Mouse (Mus musculus): ENCODE results near the gene Acot8. TPM values are rescaled to one million over a fixed set of nuclear protein-coding genes. Genes with fewer than 3 reads are reported as not detected.

Gene Acot8
- 57.2 to 73.3 TPM (median 63.9 TPM) in 4 replicates for total RNA-seq (2023; ENCODE audit: inconsistent age)

GRCm38 (mm10) chr2:164804533-164805331 is at the start of gene Acot8, which contains the start of gene Zswim3:
Gene Acot8 (minus strand): TSS chr2:164804882.
Gene Zswim3 (plus strand): TSS chr2:164805098.

DNA sequence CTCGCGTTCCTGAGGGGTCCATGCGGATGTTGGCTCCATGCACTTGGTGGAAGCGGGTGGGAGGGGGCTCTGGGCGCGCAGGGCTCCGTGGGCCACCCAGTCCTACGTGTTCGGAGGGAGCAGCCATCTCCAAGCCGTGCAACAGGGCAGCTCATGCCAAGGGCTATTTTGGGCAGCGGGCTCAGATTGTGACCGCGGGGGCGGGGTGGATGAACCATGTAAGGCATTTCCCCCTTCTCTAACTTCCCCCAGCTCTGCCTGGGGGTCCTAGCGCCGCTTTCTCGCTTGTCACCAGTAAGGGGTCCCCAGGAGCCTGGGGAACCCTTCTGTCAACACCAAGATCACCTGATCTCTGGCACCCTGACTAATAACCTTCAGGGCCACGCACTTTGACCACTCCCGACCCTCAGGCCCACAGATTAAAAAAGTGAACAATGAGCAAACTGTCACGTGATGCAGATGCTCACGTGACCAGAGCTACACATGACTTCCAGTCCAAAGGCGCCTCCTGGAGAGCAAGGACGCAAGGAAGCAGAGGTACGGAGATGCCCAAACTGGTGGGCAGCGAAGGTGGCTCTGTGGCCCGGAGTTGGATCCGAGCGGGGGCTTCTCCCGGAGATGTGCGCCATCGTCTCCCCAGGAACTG is 28.8 kb upstream of the Acot8 start, which contains the start of gene Neurl2:
Gene Neurl2, minus strand, starts transcription at position 143 of the 646 bp plus-strand sequence.

GRCm38 (mm10) chr2:164832748-164833301 is 28.1 kb upstream of the Acot8 start, which contains the start of gene Ctsa:
Gene Ctsa (plus strand): TSS chr2:164832873.

DNA sequence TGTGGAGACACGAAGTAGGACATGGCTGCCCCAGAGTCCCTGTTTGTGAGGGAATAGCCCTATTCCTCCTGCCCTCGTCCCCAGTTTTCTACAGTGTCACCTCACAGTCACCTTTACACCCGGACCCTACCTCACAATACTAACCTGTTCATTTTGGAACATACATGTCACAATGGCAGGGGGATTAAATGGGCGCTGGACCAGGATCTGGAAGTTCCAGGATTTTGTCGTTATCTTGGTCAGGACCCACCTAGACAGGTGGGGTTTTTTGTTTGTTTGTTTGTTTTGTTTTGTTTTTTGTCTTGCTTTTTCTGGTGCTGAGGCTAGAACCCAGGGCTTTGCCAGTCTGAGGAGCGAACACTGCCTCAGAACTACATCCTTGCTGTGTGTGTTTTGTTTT is 23.8 kb upstream of the Acot8 start, which contains the start of gene Spata25:
Gene Spata25, minus strand, starts transcription at position 101 of the 400 bp plus-strand sequence.

GRCm38 (mm10) chr2:164822636-164823165 is 18.0 kb upstream of the Acot8 start, which contains the start of gene Zswim1:
Gene Zswim1 (plus strand): TSS chr2:164822686.

GRCm38 (mm10) chr2:164785481-164786387 is 18.9 kb downstream of the Acot8 start, which contains the start of gene Snx21:
Gene Snx21 (plus strand): TSS chr2:164785823.

DNA sequence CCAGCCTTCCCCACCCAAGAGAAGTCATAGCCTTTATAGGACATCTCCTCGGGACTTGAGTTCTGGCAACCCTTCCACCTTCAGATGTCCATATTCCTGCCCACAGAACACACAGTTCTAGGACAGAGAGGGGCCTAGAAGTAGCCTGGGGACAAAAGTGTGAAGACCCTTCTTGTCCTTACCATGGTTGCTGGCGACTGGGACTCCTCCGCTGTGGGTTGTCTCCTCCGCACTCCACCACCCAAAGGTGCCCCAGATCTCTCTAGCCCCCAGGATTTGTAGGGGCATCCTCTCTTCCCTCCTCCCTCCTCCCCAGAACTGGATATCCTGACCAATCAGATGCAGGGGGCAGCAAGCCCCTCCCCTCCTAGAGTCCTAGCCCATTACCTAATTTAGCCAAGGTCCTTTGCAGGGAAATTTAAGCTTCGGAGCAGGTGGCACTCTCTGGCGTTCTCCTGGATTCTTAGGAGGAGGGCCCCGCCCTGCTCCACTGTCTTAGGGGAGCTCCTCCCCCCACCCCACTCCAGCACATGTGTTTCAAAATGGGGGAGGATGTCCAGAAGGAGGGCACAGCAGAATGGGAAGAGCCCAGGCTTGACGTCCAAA is 25.1 kb downstream of the Acot8 start, which contains the start of gene Tnnc2:
Gene Tnnc2, minus strand, starts transcription at position 487 of the 606 bp plus-strand sequence.

GRCm38 (mm10) chr2:164769258-164770037 is 35.2 kb downstream of the Acot8 start, which contains the start of gene Ube2c:
Gene Ube2c (plus strand): TSS chr2:164769898.

GRCm38 (mm10) chr2:164745843-164746479 is 58.7 kb downstream of the Acot8 start, which contains the start of the genes Wfdc3 and Dnttip1:
Gene Wfdc3 (minus strand): TSS chr2:164745931.
Gene Dnttip1 (plus strand): TSS chr2:164745983.

Other genes with a start within 250 kb of the Acot8 start
- not detected in 4 replicates for gene Wfdc2, start 242.5 kb downstream of the Acot8 start, total RNA-seq (2023; ENCODE audit: inconsistent age)
- not detected in 4 replicates for gene Spint3, start 231.4 kb downstream of the Acot8 start, total RNA-seq (2023; ENCODE audit: inconsistent age)
- not detected in 4 replicates for gene Wfdc6a, start 219.4 kb downstream of the Acot8 start, total RNA-seq (2023; ENCODE audit: inconsistent age)
- not detected in 4 replicates for gene Eppin, start 211.3 kb downstream of the Acot8 start, total RNA-seq (2023; ENCODE audit: inconsistent age)
- gene Wfdc6b, start 191.4 kb downstream of the Acot8 start, total RNA-seq (2023; ENCODE audit: inconsistent age): not detected in 4 replicates
- not detected in 4 replicates for gene Wfdc8, start 191.3 kb downstream of the Acot8 start, total RNA-seq (2023; ENCODE audit: inconsistent age)
- gene Wfdc16, start 166.1 kb downstream of the Acot8 start, total RNA-seq (2023; ENCODE audit: inconsistent age): not detected in 4 replicates
- gene Wfdc10, start 148.8 kb downstream of the Acot8 start, total RNA-seq (2023; ENCODE audit: inconsistent age): not detected in 4 replicates
- gene Wfdc9, start 148.3 kb downstream of the Acot8 start, total RNA-seq (2023; ENCODE audit: inconsistent age): not detected in 4 replicates
- not detected in 4 replicates for gene Wfdc11, start 130.8 kb downstream of the Acot8 start, total RNA-seq (2023; ENCODE audit: inconsistent age)
- gene Wfdc13, start 119.8 kb downstream of the Acot8 start, total RNA-seq (2023; ENCODE audit: inconsistent age): not detected in 4 replicates
- not detected in 4 replicates for gene Spint4, start 106.4 kb downstream of the Acot8 start, total RNA-seq (2023; ENCODE audit: inconsistent age)
- gene Spint5, start 89.6 kb downstream of the Acot8 start, total RNA-seq (2023; ENCODE audit: inconsistent age): not detected in 4 replicates
- not detected in 4 replicates for gene Wfdc3, start 59.0 kb downstream of the Acot8 start, total RNA-seq (2023; ENCODE audit: inconsistent age)
- gene Dnttip1, start 58.9 kb downstream of the Acot8 start, total RNA-seq (2023; ENCODE audit: inconsistent age): 35.3 to 43.4 TPM (median 39.6 TPM) in 4 replicates
- 2.6 to 4.9 TPM (median 3.6 TPM) in 4 replicates for gene Ube2c, start 35.0 kb downstream of the Acot8 start, total RNA-seq (2023; ENCODE audit: inconsistent age)
- gene Tnnc2, start 24.9 kb downstream of the Acot8 start, total RNA-seq (2023; ENCODE audit: inconsistent age): not detected in 4 replicates
- gene Snx21, start 19.1 kb downstream of the Acot8 start, total RNA-seq (2023; ENCODE audit: inconsistent age): 0.60 to 1.5 TPM (median 0.69 TPM) in 4 replicates
- 3.1 to 4.3 TPM (median 3.6 TPM) in 4 replicates for gene Zswim3, start 216 bp upstream of the Acot8 start, total RNA-seq (2023; ENCODE audit: inconsistent age)
- gene Zswim1, start 17.8 kb upstream of the Acot8 start, total RNA-seq (2023; ENCODE audit: inconsistent age): 7.8 to 9.8 TPM (median 8.5 TPM) in 4 replicates
- gene Spata25, start 23.7 kb upstream of the Acot8 start, total RNA-seq (2023; ENCODE audit: inconsistent age): 0.69 to 0.74 TPM in 2 of 4 replicates, not detected in the others
- gene Ctsa, start 28.0 kb upstream of the Acot8 start, total RNA-seq (2023; ENCODE audit: inconsistent age): 200 to 233 TPM (median 214 TPM) in 4 replicates
- 4.5 to 5.9 TPM (median 4.9 TPM) in 4 replicates for gene Neurl2, start 28.6 kb upstream of the Acot8 start, total RNA-seq (2023; ENCODE audit: inconsistent age)
- 8.8 to 12.8 TPM (median 10.6 TPM) in 4 replicates for gene Pltp, start 52.8 kb upstream of the Acot8 start, total RNA-seq (2023; ENCODE audit: inconsistent age)
- gene Pcif1, start 74.4 kb upstream of the Acot8 start, total RNA-seq (2023; ENCODE audit: inconsistent age): 91.0 to 95.0 TPM (median 92.9 TPM) in 4 replicates
- gene Zfp335, start 106.9 kb upstream of the Acot8 start, total RNA-seq (2023; ENCODE audit: inconsistent age): 56.4 to 63.7 TPM (median 59.9 TPM) in 4 replicates
- 0.36 to 0.55 TPM (median 0.42 TPM) in 4 replicates for gene Mmp9, start 135.9 kb upstream of the Acot8 start, total RNA-seq (2023; ENCODE audit: inconsistent age)
- gene Slc12a5, start 155.9 kb upstream of the Acot8 start, total RNA-seq (2023; ENCODE audit: inconsistent age): 0.83 to 1.8 TPM (median 0.92 TPM) in 4 replicates
- 45.2 to 51.9 TPM (median 47.7 TPM) in 4 replicates for gene Ncoa5, start 230.0 kb upstream of the Acot8 start, total RNA-seq (2023; ENCODE audit: inconsistent age)

All from B cell, adult (primary cell).